Mouse (Mus musculus) liver, embryonic 11.5 days (tissue): ENCODE data around the gene Nap1l5. TPM values are rescaled to one million over a fixed set of nuclear protein-coding genes. Genes with fewer than 3 reads are reported as not detected.

Experiments used
- ATAC-seq: fragments of 200-750 bp; cut with Nextera tagmentation; replicated peaks from 2 replicates; pipeline ENCODE4 v1.8.0; 2017; ENCODE audit warnings: moderate number of reproducible peaks, mild to moderate bottlenecking, moderate TSS enrichment, moderate library complexity; ENCODE audit not compliant: low FRiP score
- DNase-seq: peaks from one replicate; pipeline ENCODE4 v3.0.0-alpha.2; 2017; ENCODE audit warnings: low spot score
- H3K27ac ChIP-seq: fragments of 300-500 bp; sonication (generic); 2 replicates; pipeline ENCODE4 v1.5.1; 2014; ENCODE audit warnings: mild to moderate bottlenecking, low read depth, low read length, control low read depth
- H3K27me3 ChIP-seq: fragments of 300-500 bp; sonication (generic); replicated peaks from 2 replicates; pipeline ENCODE4 v1.6.1; 2014; ENCODE audit warnings: low read length, mixed read lengths; ENCODE audit not compliant: control insufficient read depth, insufficient read depth
- H3K36me3 ChIP-seq: fragments of 300-500 bp; sonication (generic); 2 replicates; pipeline ENCODE4 v1.6.1; 2014; ENCODE audit warnings: mild to moderate bottlenecking, low read length, moderate library complexity, mixed read lengths; ENCODE audit not compliant: control insufficient read depth, insufficient read depth
- H3K4me1 ChIP-seq: fragments of 300-500 bp; sonication (generic); replicated peaks from 2 replicates; pipeline ENCODE4 v1.6.1; 2014; ENCODE audit warnings: low read length, mixed read lengths; ENCODE audit not compliant: control insufficient read depth, insufficient read depth
- H3K4me2 ChIP-seq: fragments of 300-500 bp; sonication (generic); 2 replicates; pipeline ENCODE4 v1.6.1; 2014; ENCODE audit warnings: mild to moderate bottlenecking, control low read depth, moderate library complexity
- H3K4me3 ChIP-seq: fragments of 300-500 bp; sonication (generic); 2 replicates; pipeline ENCODE4 v1.5.1; 2014; ENCODE audit warnings: low read depth, low read length, control low read depth
- H3K9ac ChIP-seq: fragments of 300-500 bp; sonication (generic); 2 replicates; pipeline ENCODE4 v1.6.1; 2014; ENCODE audit warnings: low read depth, low read length, control low read depth
- H3K9me3 ChIP-seq: fragments of 300-500 bp; sonication (generic); 2 replicates; pipeline ENCODE4 v1.6.1; 2016; ENCODE audit warnings: low read length, inconsistent platforms, mixed read lengths; ENCODE audit not compliant: control insufficient read depth
- WGBS: fragments of 180-500 bp; shearing (Covaris S2); extraction: QIAGEN DNeasy Blood & Tissue Kit; methylation state at CpG from one replicate; pipeline ENCODE4 v1.1.7; 2014; 5-methylcytosine and 5-hydroxymethylcytosine counted together
- polyA plus RNA-seq: library from polyadenylated mRNA; unstranded; fragments of >200 nt; fragmentation: Nextera tagmentation; extraction: Ambion mirVana; gene quantifications from 2 replicates; pipeline ENCODE4 v1.2.1, GENCODE M21; 2014

Nap1l5 gene
- polyA plus RNA-seq, 1 experiment from 2014 or later = 1.0 TPM

GRCm38 (mm10) chr6:58896648-58897047 is 10.2 kb downstream of the Nap1l5 start:
- no peak for DNase-seq
- no peaks in the 10 kb centered on the region for H3K36me3 ChIP-seq
- no peaks in the 10 kb centered on the region for H3K4me1 ChIP-seq
- no peak overlapping the region for H3K4me3 ChIP-seq
- H3K4me2 ChIP-seq = no peak overlapping the region
- ATAC-seq = no peak
- H3K27ac ChIP-seq = no peak overlapping the region
- 80% methylated on average over 3 of the region's 3 CpGs for WGBS
- no peaks in the 10 kb centered on the region for H3K9me3 ChIP-seq
- H3K27me3 ChIP-seq = no peaks in the 10 kb centered on the region
- H3K9ac ChIP-seq = no peak overlapping the region

- Histone ChIP-seq H3K36me3 (no peaks in the 10 kb centered on the region), H3K9ac (no peak overlapping the region), H3K27ac (no peak overlapping the region), H3K4me3 (no peak overlapping the region), H3K4me1 (no peaks in the 10 kb centered on the region), H3K9me3 (no peaks in the 10 kb centered on the region), H3K4me2 (no peak overlapping the region), H3K27me3 (no peaks in the 10 kb centered on the region)
- DNase-seq = no peak
- ATAC-seq = no peak
- 75% methylated on average over 4 of the region's 4 CpGs for WGBS
Observed at GRCm38 (mm10) chr6:58894994-58895393, 11.9 kb downstream of the Nap1l5 start.

GRCm38 (mm10) chr6:58893307-58893706 is 13.6 kb downstream of the Nap1l5 start:
- Histone ChIP-seq H3K27ac (no peak overlapping the region), H3K4me3 (no peak overlapping the region), H3K9me3 (no peaks in the 10 kb centered on the region), H3K36me3 (no peaks in the 10 kb centered on the region), H3K4me2 (no peak overlapping the region), H3K4me1 (no peaks in the 10 kb centered on the region), H3K27me3 (no peaks in the 10 kb centered on the region), H3K9ac (no peak overlapping the region)
- DNase-seq (no peak), ATAC-seq (0 out of 2 replicates have a peak, but pooled peaks have one; percentile 23)
- whole genome bisulfite sequencing = 57% methylated on average over 6 of the region's 6 CpGs

GRCm38 (mm10) chr6:58889917-58890316 is 17.0 kb downstream of the Nap1l5 start:
- H3K4me3 ChIP-seq = no peak overlapping the region
- no peak overlapping the region for H3K27ac ChIP-seq
- no peaks in the 10 kb centered on the region for H3K27me3 ChIP-seq
- no peak overlapping the region for H3K4me2 ChIP-seq
- WGBS = 58% methylated on average over 3 of the region's 3 CpGs
- DNase-seq (no peak), ATAC-seq (no peak)
- no peak overlapping the region for H3K9ac ChIP-seq
- no peaks in the 10 kb centered on the region for H3K36me3 ChIP-seq
- no peaks in the 10 kb centered on the region for H3K4me1 ChIP-seq
- H3K9me3 ChIP-seq = no peaks in the 10 kb centered on the region

GRCm38 (mm10) chr6:58882271-58882670 is 24.6 kb downstream of the Nap1l5 start:
- no peak overlapping the region for H3K4me2 ChIP-seq
- H3K27me3 ChIP-seq = no peaks in the 10 kb centered on the region
- no peaks in the 10 kb centered on the region for H3K4me1 ChIP-seq
- DNase-seq (no peak), ATAC-seq (no peak)
- H3K9me3 ChIP-seq = no peaks in the 10 kb centered on the region
- no peak overlapping the region for H3K27ac ChIP-seq
- no peak overlapping the region for H3K4me3 ChIP-seq
- 64% methylated on average over 6 of the region's 6 CpGs for WGBS
- H3K36me3 ChIP-seq = no peaks in the 10 kb centered on the region
- no peak overlapping the region for H3K9ac ChIP-seq

- Histone ChIP-seq H3K4me1 (no peaks in the 10 kb centered on the region), H3K4me2 (no peak overlapping the region), H3K4me3 (no peak overlapping the region), H3K27me3 (no peaks in the 10 kb centered on the region), H3K36me3 (no peaks in the 10 kb centered on the region), H3K9ac (no peak overlapping the region), H3K27ac (no peak overlapping the region), H3K9me3 (no peaks in the 10 kb centered on the region)
- DNase-seq = no peak
- ATAC-seq = no peak
- 87% methylated on average over 3 of the region's 3 CpGs for WGBS
Observed at GRCm38 (mm10) chr6:58881363-58881762, 25.5 kb downstream of the Nap1l5 start.

- H3K9ac ChIP-seq = no peak overlapping the region
- no peak overlapping the region for H3K4me2 ChIP-seq
- no peaks in the 10 kb centered on the region for H3K27me3 ChIP-seq
- ATAC-seq (no peak), DNase-seq (no peak)
- 49% methylated on average over 5 of the region's 5 CpGs for WGBS
- H3K4me3 ChIP-seq = no peak overlapping the region
- no peak overlapping the region for H3K27ac ChIP-seq
- no peaks in the 10 kb centered on the region for H3K9me3 ChIP-seq
- no peaks in the 10 kb centered on the region for H3K36me3 ChIP-seq
- no peaks in the 10 kb centered on the region for H3K4me1 ChIP-seq
Observed at GRCm38 (mm10) chr6:58880861-58881260, 26.0 kb downstream of the Nap1l5 start.

GRCm38 (mm10) chr6:58879987-58880386 is 26.9 kb downstream of the Nap1l5 start:
- ATAC-seq = no peak

GRCm38 (mm10) chr6:58879572-58879971 is 27.3 kb downstream of the Nap1l5 start:
- ATAC-seq (peak; percentile 31; the same call in 1 of the 2 replicates), DNase-seq (no peak)
- WGBS = 74% methylated on average over 4 of the region's 4 CpGs
- Histone ChIP-seq H3K9me3 (no peaks in the 10 kb centered on the region), H3K9ac (no peak overlapping the region), H3K4me1 (no peaks in the 10 kb centered on the region), H3K4me2 (no peak overlapping the region), H3K27me3 (no peaks in the 10 kb centered on the region), H3K27ac (no peak overlapping the region), H3K4me3 (no peak overlapping the region), H3K36me3 (no peaks in the 10 kb centered on the region)

More at GRCm38 (mm10) chr6:58879987-58880386, 26.9 kb downstream of the Nap1l5 start:
- Histone ChIP-seq H3K27me3 (no peaks in the 10 kb centered on the region), H3K4me3 (no peak overlapping the region), H3K9me3 (no peaks in the 10 kb centered on the region), H3K27ac (no peak overlapping the region), H3K36me3 (no peaks in the 10 kb centered on the region), H3K4me2 (no peak overlapping the region), H3K9ac (no peak overlapping the region), H3K4me1 (no peaks in the 10 kb centered on the region)
- WGBS = 91% methylated on average over 9 of the region's 9 CpGs
- no peak for DNase-seq
